Mouse (Mus musculus) megakaryocyte, embryonic 14.5 days (primary cell): ENCODE data around the gene Rab3il1.

Source experiments
- FLI1 ChIP-seq: IDR thresholded peaks from 2 replicates; pipeline ENCODE4 v1.6.1; 2012; ENCODE audit warnings: low read length, inconsistent platforms, mixed read lengths
- GATA1 ChIP-seq: IDR thresholded peaks from 3 replicates; pipeline ENCODE4 v1.6.1; 2012; ENCODE audit warnings: mixed read lengths, low read length, inconsistent platforms, borderline replicate concordance

GRCm38 (mm10) chr19:9989171-9989883 is 12.1 kb upstream of the Rab3il1 start:
- TF ChIP-seq GATA1 (no peak), FLI1 (no peak)
